10 mouse cellular contexts compared by ENCODE assay signal in the genomic region with DNA sequence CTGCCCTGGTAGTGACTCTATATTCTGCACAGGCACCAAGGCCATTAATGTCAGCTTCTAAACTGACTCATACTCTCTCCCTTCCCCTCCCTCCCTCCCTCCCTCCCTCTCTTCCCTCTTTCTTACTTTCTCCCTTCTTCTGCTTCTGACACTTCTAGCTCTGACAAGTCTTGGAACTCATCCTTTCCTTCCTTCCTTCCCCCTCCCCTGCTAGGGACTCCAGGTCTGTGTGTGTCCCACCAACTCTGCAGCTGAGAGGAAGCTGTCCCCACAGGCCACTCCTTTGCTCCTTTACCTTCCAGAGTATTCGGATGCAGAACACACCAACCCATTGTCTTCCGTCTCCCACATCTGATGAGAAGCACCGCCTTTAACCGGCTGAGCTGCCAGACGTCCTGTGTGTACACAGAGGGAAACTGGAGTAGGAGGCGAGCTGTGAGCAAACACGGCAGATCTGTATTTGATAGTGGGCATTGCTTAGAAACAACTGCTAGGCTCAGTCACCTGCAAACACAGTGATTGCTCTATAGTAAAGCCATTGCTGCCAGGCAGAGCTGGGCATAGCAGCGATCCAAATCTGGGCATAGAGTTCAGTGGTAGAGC. TPM values are rescaled to one million over a fixed set of nuclear protein-coding genes. Genes with fewer than 3 reads are reported as not detected.
DNase-seq lines count a peak whose midpoint lies in the region; ATAC-seq lines count a peak whose summit lies in the region.
"Had no signal": no experiment of that assay in that cellular context is flagged by ENCODE, and none has a peak within 500 bp of the region (broad histone marks: within the 10 kb centered on the region; RNA-seq: fewer than 3 reads in every experiment).

No protein-coding gene starts in this region.

- peaks cover 47% of the 10 kb centered on the region for H3K4me1 ChIP-seq in kidney, embryonic 15.5 days
- peaks cover 28% of the 10 kb centered on the region for H3K4me1 ChIP-seq in neural tube, embryonic 13.5 days (replicated peaks)
- H3K4me1 ChIP-seq in heart, embryonic 10.5 days: peaks cover 34% of the 10 kb centered on the region

- no peaks in the 10 kb centered on the region for H3K9me3 ChIP-seq in kidney, embryonic 15.5 days (replicated peaks)
- no peaks in the 10 kb centered on the region for H3K9me3 ChIP-seq in neural tube, embryonic 13.5 days
- no peaks in the 10 kb centered on the region for H3K9me3 ChIP-seq in heart, embryonic 10.5 days
- H3K9me3 ChIP-seq: hindbrain, embryonic 15.5 days had no signal

- H3K4me3 ChIP-seq in kidney, embryonic 15.5 days (replicated peaks): no peak overlapping the region
- H3K4me3 ChIP-seq in neural tube, embryonic 13.5 days: no peak overlapping the region
- no peak overlapping the region for H3K4me3 ChIP-seq in heart, embryonic 10.5 days
- H3K4me3 ChIP-seq: hindbrain, embryonic 15.5 days had no signal

- H3K4me2 ChIP-seq in kidney, embryonic 15.5 days: 0 out of 2 replicates have a peak overlapping the region, but pooled peaks have one; percentile 8
- no peak overlapping the region for H3K4me2 ChIP-seq in neural tube, embryonic 13.5 days
- H3K4me2 ChIP-seq: hindbrain, embryonic 15.5 days had no signal

- H3K27me3 ChIP-seq in kidney, embryonic 15.5 days: no peaks in the 10 kb centered on the region
- H3K27me3 ChIP-seq in neural tube, embryonic 13.5 days: peaks cover 4% of the 10 kb centered on the region; the same call in 1 of the 2 replicates
- peaks cover 23% of the 10 kb centered on the region for H3K27me3 ChIP-seq in heart, embryonic 10.5 days (ENCODE audit: insufficient read depth, poor library complexity, severe bottlenecking)
- H3K27me3 ChIP-seq: hindbrain, embryonic 15.5 days had no signal

- no peaks in the 10 kb centered on the region for H3K36me3 ChIP-seq in kidney, embryonic 15.5 days
- no peaks in the 10 kb centered on the region for H3K36me3 ChIP-seq in neural tube, embryonic 13.5 days
- no peaks in the 10 kb centered on the region for H3K36me3 ChIP-seq in heart, embryonic 10.5 days
- H3K36me3 ChIP-seq: hindbrain, embryonic 15.5 days had no signal

- ATAC-seq in kidney, embryonic 15.5 days (replicated peaks; ENCODE audit: low FRiP score): no peak
- no peak for ATAC-seq in neural tube, embryonic 13.5 days (ENCODE audit: low read depth)
- ATAC-seq: forebrain, embryonic 14.5 days had no signal

- H3K9ac ChIP-seq in kidney, embryonic 15.5 days: no peak overlapping the region
- 0 out of 2 replicates have a peak overlapping the region, but pooled peaks have one; percentile 17 for H3K9ac ChIP-seq in neural tube, embryonic 13.5 days
- H3K9ac ChIP-seq: hindbrain, embryonic 15.5 days; liver, embryonic 14.5 days had no signal

- DNase-seq in kidney, postnatal 4 days: no peak
- no peak for DNase-seq in neural tube, embryonic 10.5 days (ENCODE audit: extremely low spot score, low spot score)
- DNase-seq in fat pad, adult 2 months (ENCODE audit: extremely low read depth, low read depth, low spot score): peak; percentile 68
- DNase-seq in yolk sac, embryonic 10.5 days (ENCODE audit: low spot score): peak; percentile 52
- no peak for DNase-seq in heart, embryonic 10.5 days (ENCODE audit: low spot score)

- H3K27ac ChIP-seq in kidney, embryonic 15.5 days: peak overlapping the region; percentile 52; the same call in 1 of the 2 replicates
- H3K27ac ChIP-seq in neural tube, embryonic 13.5 days (replicated peaks): no peak overlapping the region
- no peak overlapping the region for H3K27ac ChIP-seq in heart, embryonic 10.5 days
- H3K27ac ChIP-seq: hindbrain, embryonic 15.5 days; liver, embryonic 14.5 days had no signal

- WGBS in kidney, embryonic 15.5 days: 26% methylated on average over 8 of the region's 8 CpGs
- WGBS in neural tube, embryonic 13.5 days: 42% methylated on average over 8 of the region's 8 CpGs
- WGBS in heart, embryonic 10.5 days: 34% methylated on average over 8 of the region's 8 CpGs

RNA-seq across cellular contexts. Expression of a gene that starts 1.8 kb away (rescaled TPM):
- polyA plus RNA-seq in kidney, embryonic 15.5 days (2015; fragmentation: Nextera tagmentation; extraction: Ambion mirVana): 14.2 and 16.0 TPM in 2 replicates
- polyA plus RNA-seq in neural tube, embryonic 13.5 days (2015; fragmentation: Nextera tagmentation; extraction: Ambion mirVana): 31.8 and 32.7 TPM in 2 replicates
- polyA plus RNA-seq in heart, embryonic 10.5 days (2016; fragmentation: Nextera tagmentation; extraction: Ambion mirVana): 9.0 and 15.5 TPM in 2 replicates

RNA-seq across cellular contexts. Expression of a gene that starts 38.0 kb away (rescaled TPM):
- 35.4 and 42.2 TPM in 2 replicates for polyA plus RNA-seq in kidney, embryonic 15.5 days (2015; fragmentation: Nextera tagmentation; extraction: Ambion mirVana)
- polyA plus RNA-seq in neural tube, embryonic 13.5 days (2015; fragmentation: Nextera tagmentation; extraction: Ambion mirVana): 41.1 and 41.4 TPM in 2 replicates
- 43.1 and 54.0 TPM in 2 replicates for polyA plus RNA-seq in heart, embryonic 10.5 days (2016; fragmentation: Nextera tagmentation; extraction: Ambion mirVana)

Comparison
In these comparisons a context has a peak if more than half of its experiments do, and no peak if none do; other contexts are left out.
1. DNase-seq: peak in fat pad, adult 2 months (single experiment) and yolk sac, embryonic 10.5 days (single experiment); none in kidney, postnatal 4 days (0 of 2), neural tube, embryonic 10.5 days (single experiment) and heart, embryonic 10.5 days (single experiment).